Mouse (Mus musculus): ENCODE results near the gene Dgki. TPM values are rescaled to one million over a fixed set of nuclear protein-coding genes. Genes with fewer than 3 reads are reported as not detected.

The Dgki gene
- total and polyA plus RNA-seq, 3 experiments = not detected

DNA sequence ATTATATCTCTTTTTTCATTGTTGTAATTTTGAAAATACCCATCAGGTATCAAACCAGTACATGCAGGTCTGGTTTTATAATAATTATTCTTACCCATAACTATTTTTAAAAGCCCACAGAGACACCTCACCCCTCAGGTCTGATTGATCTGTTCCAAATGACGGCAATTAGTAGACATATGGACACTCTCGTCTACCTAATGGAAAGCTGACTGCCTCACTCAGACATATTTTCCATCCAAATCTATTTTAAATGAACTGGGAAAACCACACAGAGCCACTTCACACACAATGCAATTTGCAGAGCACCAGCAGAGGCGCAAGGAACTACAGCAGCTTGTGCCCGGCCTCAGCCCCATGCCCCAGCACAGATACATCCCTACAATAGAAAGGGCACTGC is 104.2 kb downstream of the Dgki start:
- no peaks in the 10 kb centered on the region for H3K9me3 ChIP-seq (replicated peaks; ENCODE audit: insufficient read depth, low read length)
- H3K79me2 ChIP-seq (ENCODE audit: control insufficient read depth, insufficient read depth, low read length, poor library complexity) = no peaks in the 10 kb centered on the region
- no peak overlapping the region for H3K9ac ChIP-seq (ENCODE audit: control insufficient read depth, low read depth, low read length, poor library complexity, severe bottlenecking)
- no peak overlapping the region for H3K4me3 ChIP-seq (ENCODE audit: control insufficient read depth in 1 of 2, insufficient read depth in 1 of 2, low read depth in 2 of 2, low read length in 2 of 2)
- DNase-seq (ENCODE audit: low read depth, low spot score) = no peak
- H3K4me1 ChIP-seq (ENCODE audit: control insufficient read depth in 1 of 2, insufficient read depth in 2 of 2, low read length in 2 of 2) = no peaks in the 10 kb centered on the region
- TF ChIP-seq TBP (IDR thresholded peaks at IDR 0.05; ENCODE audit: low read depth, low read length) (no peak), JUND (IDR thresholded peaks at IDR 0.05; ENCODE audit: low read depth, low read length) (no peak), SIN3A (IDR thresholded peaks at IDR 0.05; ENCODE audit: low read length) (no peak), USF1 (IDR thresholded peaks at IDR 0.05; ENCODE audit: low read depth, low read length) (no peak), RCOR1 (IDR thresholded peaks at IDR 0.05; ENCODE audit: low read depth, low read length) (no peak), POLR2AphosphoS5 (IDR thresholded peaks at IDR 0.05; ENCODE audit: borderline replicate concordance, low read depth, low read length) (no peak), POLR2A (IDR thresholded peaks at IDR 0.05; ENCODE audit: control insufficient read depth in 1 of 2, insufficient read depth in 1 of 2, low read depth in 1 of 2, low read length in 2 of 2, poor library complexity in 1 of 2) (no peak), ETS1 (IDR thresholded peaks at IDR 0.05; ENCODE audit: low read depth, low read length) (no peak), GATA1 (IDR thresholded peaks at IDR 0.05; ENCODE audit: low read depth, low read length) (no peak), CHD2 (IDR thresholded peaks at IDR 0.05; ENCODE audit: low read length) (no peak), ZNF384 (IDR thresholded peaks at IDR 0.05; ENCODE audit: low read depth, low read length) (no peak), RAD21 (IDR thresholded peaks at IDR 0.05; ENCODE audit: low read depth, low read length) (no peak), POLR2AphosphoS2 (IDR thresholded peaks at IDR 0.05; ENCODE audit: low read length) (no peak), CTCF (IDR thresholded peaks at IDR 0.05 in 2 of 3, conservative IDR thresholded peaks at IDR 0.05 in 1 of 3; ENCODE audit: control insufficient read depth in 1 of 3, insufficient read depth in 1 of 3, low read depth in 2 of 3, low read length in 3 of 3, poor library complexity in 1 of 3, severe bottlenecking in 1 of 3) (no peak), SMC3 (IDR thresholded peaks at IDR 0.05; ENCODE audit: low read depth, low read length) (no peak), NELFE (IDR thresholded peaks at IDR 0.05; ENCODE audit: low read depth, low read length) (no peak), ZKSCAN1 (IDR thresholded peaks at IDR 0.05; ENCODE audit: low read depth, low read length) (no peak), MAX (IDR thresholded peaks at IDR 0.05; ENCODE audit: low read length) (no peak), HCFC1 (IDR thresholded peaks at IDR 0.05; ENCODE audit: low read depth, low read length) (no peak), TCF12 (IDR thresholded peaks at IDR 0.05; ENCODE audit: low read depth, low read length) (no peak)
- H3K27ac ChIP-seq (ENCODE audit: control insufficient read depth, low read depth, low read length) = no peak overlapping the region
- H3K36me3 ChIP-seq (ENCODE audit: control insufficient read depth in 1 of 2, insufficient read depth in 2 of 2, low read length in 2 of 2) = no peaks in the 10 kb centered on the region
- H3K27me3 ChIP-seq (ENCODE audit: control insufficient read depth in 1 of 2, insufficient read depth in 2 of 2, low read length in 2 of 2) = no peaks in the 10 kb centered on the region

DNA sequence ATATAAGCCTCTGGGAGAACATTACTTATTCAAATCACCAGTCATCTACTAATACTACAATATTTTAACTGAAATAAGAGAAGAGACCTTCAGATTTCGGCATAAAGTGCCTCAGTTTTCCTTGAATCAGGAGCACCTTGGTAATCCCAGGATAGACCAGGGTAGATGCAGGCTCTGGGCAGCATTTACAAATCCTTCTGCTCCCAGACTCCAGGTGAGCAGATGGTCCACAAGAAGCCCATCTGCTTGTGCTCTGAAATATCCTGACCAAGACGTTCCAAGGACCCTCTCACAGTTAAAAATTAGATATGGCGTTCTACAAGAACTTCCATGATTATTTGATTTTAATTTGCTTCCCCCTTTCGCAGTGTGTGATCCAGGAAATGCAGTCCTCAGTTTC is 118.0 kb downstream of the Dgki start:
- Histone ChIP-seq H3K27ac (ENCODE audit: control insufficient read depth, low read depth, low read length) (no peak overlapping the region), H3K36me3 (ENCODE audit: control insufficient read depth in 1 of 2, insufficient read depth in 2 of 2, low read length in 2 of 2) (no peaks in the 10 kb centered on the region), H3K27me3 (ENCODE audit: control insufficient read depth in 1 of 2, insufficient read depth in 2 of 2, low read length in 2 of 2) (no peaks in the 10 kb centered on the region), H3K9ac (ENCODE audit: control insufficient read depth, low read depth, low read length, poor library complexity, severe bottlenecking) (no peak overlapping the region), H3K9me3 (replicated peaks; ENCODE audit: insufficient read depth, low read length) (no peaks in the 10 kb centered on the region), H3K4me1 (ENCODE audit: control insufficient read depth in 1 of 2, insufficient read depth in 2 of 2, low read length in 2 of 2) (no peaks in the 10 kb centered on the region), H3K79me2 (ENCODE audit: control insufficient read depth, insufficient read depth, low read length, poor library complexity) (no peaks in the 10 kb centered on the region), H3K4me3 (ENCODE audit: control insufficient read depth in 1 of 2, insufficient read depth in 1 of 2, low read depth in 2 of 2, low read length in 2 of 2) (no peak overlapping the region)
- no peak for DNase-seq (ENCODE audit: low read depth, low spot score)
- TF ChIP-seq CTCF (IDR thresholded peaks at IDR 0.05 in 2 of 3, conservative IDR thresholded peaks at IDR 0.05 in 1 of 3; ENCODE audit: control insufficient read depth in 1 of 3, insufficient read depth in 1 of 3, low read depth in 2 of 3, low read length in 3 of 3, poor library complexity in 1 of 3, severe bottlenecking in 1 of 3) = no peak
- no peak for TF ChIP-seq RCOR1 (IDR thresholded peaks at IDR 0.05; ENCODE audit: low read depth, low read length)
- no peak for TF ChIP-seq TCF12 (IDR thresholded peaks at IDR 0.05; ENCODE audit: low read depth, low read length)
- no peak for TF ChIP-seq ZNF384 (IDR thresholded peaks at IDR 0.05; ENCODE audit: low read depth, low read length)
- no peak for TF ChIP-seq GATA1 (IDR thresholded peaks at IDR 0.05; ENCODE audit: low read depth, low read length)
- no peak for TF ChIP-seq MXI1 (IDR thresholded peaks at IDR 0.05; ENCODE audit: low read depth, low read length)
